Mouse (Mus musculus): Measurements from ENCODE around the gene Ctnnd2. TPM values are rescaled to one million over a fixed set of nuclear protein-coding genes. Genes with fewer than 3 reads are reported as not detected.

Ctnnd2 gene
- polyA plus RNA-seq, 1 experiment, result 0.28 TPM

- H3K4me3 ChIP-seq (ENCODE audit: insufficient read depth, low read depth, low read length), result no peak overlapping the region
- no peaks in the 10 kb centered on the region for H3K36me3 ChIP-seq (ENCODE audit: control insufficient read depth, insufficient read depth, low read length)
- 42% methylated on average over 6 of the region's 6 CpGs for WGBS
- H3K4me1 ChIP-seq (ENCODE audit: control insufficient read depth, insufficient read depth, low read length), result no peaks in the 10 kb centered on the region
- no peaks in the 10 kb centered on the region for H3K27me3 ChIP-seq (replicated peaks; ENCODE audit: control insufficient read depth, insufficient read depth, low read length)
- H3K27ac ChIP-seq (ENCODE audit: insufficient read depth, low read depth, low read length), result no peak overlapping the region
- DNase-seq, result no peak
- TF ChIP-seq POLR2A (IDR thresholded peaks at IDR 0.05; ENCODE audit: low read depth, low read length) (no peak), CTCF (conservative IDR thresholded peaks at IDR 0.05; ENCODE audit: insufficient read depth, insufficient read length, low read depth, low read length) (no peak)
These were observed 166.3 kb downstream of the Ctnnd2 start for GRCm38 (mm10) chr15:30338585-30339197.

GRCm38 (mm10) chr15:30345754-30346153 is 173.4 kb downstream of the Ctnnd2 start:
- H3K4me3 ChIP-seq (ENCODE audit: insufficient read depth, low read depth, low read length), result no peak overlapping the region
- TF ChIP-seq CTCF (conservative IDR thresholded peaks at IDR 0.05; ENCODE audit: insufficient read depth, insufficient read length, low read depth, low read length) (no peak), POLR2A (IDR thresholded peaks at IDR 0.05; ENCODE audit: low read depth, low read length) (no peak)
- H3K27me3 ChIP-seq (replicated peaks; ENCODE audit: control insufficient read depth, insufficient read depth, low read length), result no peaks in the 10 kb centered on the region
- DNase-seq, result no peak
- H3K27ac ChIP-seq (ENCODE audit: insufficient read depth, low read depth, low read length), result no peak overlapping the region
- no peaks in the 10 kb centered on the region for H3K36me3 ChIP-seq (ENCODE audit: control insufficient read depth, insufficient read depth, low read length)
- WGBS, result 92% methylated on average over 5 of the region's 5 CpGs
- H3K4me1 ChIP-seq (ENCODE audit: control insufficient read depth, insufficient read depth, low read length), result no peaks in the 10 kb centered on the region

GRCm38 (mm10) chr15:30364491-30364890 is 192.1 kb downstream of the Ctnnd2 start:
- TF ChIP-seq CTCF (conservative IDR thresholded peaks at IDR 0.05; ENCODE audit: insufficient read depth, insufficient read length, low read depth, low read length) (no peak), POLR2A (IDR thresholded peaks at IDR 0.05; ENCODE audit: low read depth, low read length) (no peak)
- WGBS, result 96% methylated on average over 1 of the region's 1 CpGs
- H3K4me1 ChIP-seq (ENCODE audit: control insufficient read depth, insufficient read depth, low read length), result no peaks in the 10 kb centered on the region
- no peak overlapping the region for H3K27ac ChIP-seq (ENCODE audit: insufficient read depth, low read depth, low read length)
- no peaks in the 10 kb centered on the region; the same call in 1 of the 2 replicates for H3K27me3 ChIP-seq (replicated peaks; ENCODE audit: control insufficient read depth, insufficient read depth, low read length)
- DNase-seq, result no peak
- H3K36me3 ChIP-seq (ENCODE audit: control insufficient read depth, insufficient read depth, low read length), result no peaks in the 10 kb centered on the region
- H3K4me3 ChIP-seq (ENCODE audit: insufficient read depth, low read depth, low read length), result no peak overlapping the region

- Histone ChIP-seq H3K27ac (ENCODE audit: insufficient read depth, low read depth, low read length) (no peak overlapping the region), H3K27me3 (replicated peaks; ENCODE audit: control insufficient read depth, insufficient read depth, low read length) (no peaks in the 10 kb centered on the region; the same call in 1 of the 2 replicates), H3K4me1 (ENCODE audit: control insufficient read depth, insufficient read depth, low read length) (no peaks in the 10 kb centered on the region), H3K4me3 (ENCODE audit: insufficient read depth, low read depth, low read length) (no peak overlapping the region), H3K36me3 (ENCODE audit: control insufficient read depth, insufficient read depth, low read length) (no peaks in the 10 kb centered on the region)
- TF ChIP-seq CTCF (conservative IDR thresholded peaks at IDR 0.05; ENCODE audit: insufficient read depth, insufficient read length, low read depth, low read length), result no peak
- no peak for TF ChIP-seq POLR2A (IDR thresholded peaks at IDR 0.05; ENCODE audit: low read depth, low read length)
- WGBS, result 44% methylated on average over 7 of the region's 7 CpGs
- DNase-seq, result no peak
These were observed 197.6 kb downstream of the Ctnnd2 start for GRCm38 (mm10) chr15:30369997-30370396.

GRCm38 (mm10) chr15:30371151-30371550 is 198.8 kb downstream of the Ctnnd2 start:
- no peaks in the 10 kb centered on the region for H3K36me3 ChIP-seq (ENCODE audit: control insufficient read depth, insufficient read depth, low read length)
- TF ChIP-seq POLR2A (IDR thresholded peaks at IDR 0.05; ENCODE audit: low read depth, low read length), result no peak
- TF ChIP-seq CTCF (conservative IDR thresholded peaks at IDR 0.05; ENCODE audit: insufficient read depth, insufficient read length, low read depth, low read length), result no peak
- H3K27ac ChIP-seq (ENCODE audit: insufficient read depth, low read depth, low read length), result no peak overlapping the region
- H3K4me1 ChIP-seq (ENCODE audit: control insufficient read depth, insufficient read depth, low read length), result no peaks in the 10 kb centered on the region
- no peaks in the 10 kb centered on the region; the same call in 1 of the 2 replicates for H3K27me3 ChIP-seq (replicated peaks; ENCODE audit: control insufficient read depth, insufficient read depth, low read length)
- 82% methylated on average over 2 of the region's 2 CpGs for WGBS
- no peak overlapping the region for H3K4me3 ChIP-seq (ENCODE audit: insufficient read depth, low read depth, low read length)
- no peak for DNase-seq

- TF ChIP-seq CTCF (conservative IDR thresholded peaks at IDR 0.05; ENCODE audit: insufficient read depth, insufficient read length, low read depth, low read length), result no peak
- no peak for TF ChIP-seq POLR2A (IDR thresholded peaks at IDR 0.05; ENCODE audit: low read depth, low read length)
- H3K4me1 ChIP-seq (ENCODE audit: control insufficient read depth, insufficient read depth, low read length), result no peaks in the 10 kb centered on the region
- no peaks in the 10 kb centered on the region for H3K27me3 ChIP-seq (replicated peaks; ENCODE audit: control insufficient read depth, insufficient read depth, low read length)
- no peaks in the 10 kb centered on the region for H3K36me3 ChIP-seq (ENCODE audit: control insufficient read depth, insufficient read depth, low read length)
- no peak overlapping the region for H3K4me3 ChIP-seq (ENCODE audit: insufficient read depth, low read depth, low read length)
- WGBS, result 88% methylated on average over 6 of the region's 6 CpGs
- H3K27ac ChIP-seq (ENCODE audit: insufficient read depth, low read depth, low read length), result no peak overlapping the region
- DNase-seq, result no peak
These were observed 201.3 kb downstream of the Ctnnd2 start for GRCm38 (mm10) chr15:30373654-30374215.

GRCm38 (mm10) chr15:30374907-30375306 is 202.5 kb downstream of the Ctnnd2 start:
- no peak for DNase-seq
- Histone ChIP-seq H3K27me3 (replicated peaks; ENCODE audit: control insufficient read depth, insufficient read depth, low read length) (no peaks in the 10 kb centered on the region), H3K4me1 (ENCODE audit: control insufficient read depth, insufficient read depth, low read length) (no peaks in the 10 kb centered on the region), H3K36me3 (ENCODE audit: control insufficient read depth, insufficient read depth, low read length) (no peaks in the 10 kb centered on the region), H3K27ac (ENCODE audit: insufficient read depth, low read depth, low read length) (no peak overlapping the region), H3K4me3 (ENCODE audit: insufficient read depth, low read depth, low read length) (no peak overlapping the region)
- TF ChIP-seq POLR2A (IDR thresholded peaks at IDR 0.05; ENCODE audit: low read depth, low read length) (no peak), CTCF (conservative IDR thresholded peaks at IDR 0.05; ENCODE audit: insufficient read depth, insufficient read length, low read depth, low read length) (no peak)
- 89% methylated on average over 5 of the region's 5 CpGs for WGBS
